Mouse (Mus musculus): ENCODE results near the gene Sox15. TPM values are rescaled to one million over a fixed set of nuclear protein-coding genes. Genes with fewer than 3 reads are reported as not detected.
A peak's percentile ranks its signal among the peaks of the same experiment; 100 is the strongest.
"Not testable (repeated sequence)": the region's sequence is repeated elsewhere in the genome, so short reads cannot be mapped to it uniquely, and the experiment has no call there.

Gene Sox15
- not detected for total RNA-seq (2021)
- long read RNA-seq, experiment 1: 0 reads
- long read RNA-seq, experiment 2: 0 reads

GRCm38 (mm10) chr11:69655264-69656064, at the start of gene Sox15:
Sox15 (plus strand) TSS chr11:69655314.
- peak; percentile 77 for DNase-seq

GRCm38 (mm10) chr11:69605726-69606490, 49.2 kb upstream of the Sox15 start, which contains the start of gene Atp1b2:
Atp1b2 (minus strand) TSS chr11:69605942.
- peak; percentile 72 to 80 for DNase-seq

GRCm38 (mm10) chr11:69606491-69606795, 48.7 kb upstream of the Sox15 start:
- no peak for DNase-seq

GRCm38 (mm10) chr11:69606832-69607231, 48.3 kb upstream of the Sox15 start:
- DNase-seq: no peak

GRCm38 (mm10) chr11:69608525-69608924, 46.6 kb upstream of the Sox15 start:
- no peak for DNase-seq

- no peak for DNase-seq
Measured at GRCm38 (mm10) chr11:69609416-69609815, 45.7 kb upstream of the Sox15 start.

GRCm38 (mm10) chr11:69610899-69611298, 44.2 kb upstream of the Sox15 start:
- DNase-seq: no peak

- DNase-seq: peak; percentile 90 to 94
Measured at GRCm38 (mm10) chr11:69613553-69614256, 41.4 kb upstream of the Sox15 start.

GRCm38 (mm10) chr11:69614257-69614588, 40.9 kb upstream of the Sox15 start:
- not testable (repeated sequence) for DNase-seq

GRCm38 (mm10) chr11:69616781-69617180, 38.3 kb upstream of the Sox15 start:
- no peak for DNase-seq

- DNase-seq: no peak
Measured at GRCm38 (mm10) chr11:69617805-69618204, 37.3 kb upstream of the Sox15 start, which contains the start of gene Shbg. Shbg (minus strand) TSS chr11:69617905.

GRCm38 (mm10) chr11:69620394-69621081, 34.6 kb upstream of the Sox15 start:
- DNase-seq: no peak

- peak; percentile 67 to 77 for DNase-seq
Measured at GRCm38 (mm10) chr11:69621571-69622268, 33.4 kb upstream of the Sox15 start, which contains the start of gene Sat2. Sat2 (plus strand) TSS chr11:69622024.

- no peak for DNase-seq
Measured at GRCm38 (mm10) chr11:69622406-69622805, 32.7 kb upstream of the Sox15 start.

- no peak for DNase-seq
Measured at GRCm38 (mm10) chr11:69623006-69623405, 32.1 kb upstream of the Sox15 start.

- not testable (repeated sequence) for DNase-seq
Measured at GRCm38 (mm10) chr11:69624339-69624738, 30.8 kb upstream of the Sox15 start.

GRCm38 (mm10) chr11:69628286-69628685, 26.8 kb upstream of the Sox15 start:
- DNase-seq: peak; percentile 78 to 85

- DNase-seq: no peak
Measured at GRCm38 (mm10) chr11:69629802-69630201, 25.3 kb upstream of the Sox15 start.

- peak; percentile 100 for DNase-seq
Measured at GRCm38 (mm10) chr11:69632284-69633089, 22.6 kb upstream of the Sox15 start, which contains the start of gene Fxr2. Fxr2 (plus strand) TSS chr11:69632990.

Data from adrenal gland, postnatal 36 days (tissue).